Mouse (Mus musculus): ENCODE measurements around the gene Gm21317. TPM values are rescaled to one million over a fixed set of nuclear protein-coding genes. Genes with fewer than 3 reads are reported as not detected.
"Not testable (repeated sequence)": the region's sequence is repeated elsewhere in the genome, so short reads cannot be mapped to it uniquely, and the experiment has no call there.

The Gm21317 gene
- not detected in 2 replicates for total RNA-seq (2012; rRNA removed)

DNA sequence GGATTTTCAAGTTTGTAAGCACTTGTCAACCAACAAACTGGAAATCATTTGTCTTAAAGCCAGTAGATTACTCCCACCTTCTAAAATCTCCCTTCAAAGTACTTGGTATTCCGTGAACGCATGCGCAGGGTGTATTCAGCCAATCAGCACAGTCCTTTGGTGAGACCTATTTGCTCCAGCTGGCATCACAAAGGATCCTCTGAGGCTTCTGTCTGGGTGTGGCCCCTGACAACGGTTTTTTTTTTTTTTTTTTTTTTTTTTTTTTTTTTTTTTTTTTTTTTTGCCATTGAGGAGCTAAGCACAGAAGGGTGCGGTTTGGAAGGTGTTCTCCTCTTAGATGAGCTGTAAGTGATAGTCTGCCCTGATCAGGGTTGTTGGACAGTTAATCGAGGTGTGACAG is at the start of gene Gm21317:
Gene Gm21317, plus strand, starts transcription at position 301 of the 400 bp plus-strand sequence.
- H3K4me1 ChIP-seq (ENCODE audit: control insufficient read depth in 2 of 2, insufficient read depth in 2 of 2, low read length in 2 of 2, poor library complexity in 1 of 2); in situ Hi-C loops (cut with MboI; ENCODE audit: low sequenced_read_pairs in 2 of 2, unreplicated experiment in 2 of 2); H3K9ac ChIP-seq (ENCODE audit: insufficient read depth, low read depth, low read length, poor library complexity, severe bottlenecking); H3K36me3 ChIP-seq (ENCODE audit: control insufficient read depth, insufficient read depth, low read length, poor library complexity, severe bottlenecking); H3K4me3 ChIP-seq (ENCODE audit: insufficient read depth in 1 of 2, low read depth in 1 of 2, low read length in 2 of 2, poor library complexity in 1 of 2, severe bottlenecking in 1 of 2); DNase-seq (ENCODE audit: low read depth, low spot score); H3K9me3 ChIP-seq (ENCODE audit: control insufficient read depth, insufficient read depth, low read depth, low read length); H3K27ac ChIP-seq (ENCODE audit: insufficient read depth, low read depth, low read length, poor library complexity, severe bottlenecking): not testable (repeated sequence)

Data from ES-E14 (cell line).